Mouse (Mus musculus) cortical plate, adult 2 months (tissue): Measurements from ENCODE around the gene Unc93a. TPM values are rescaled to one million over a fixed set of nuclear protein-coding genes. Genes with fewer than 3 reads are reported as not detected.
"Not testable (repeated sequence)": the region's sequence is repeated elsewhere in the genome, so short reads cannot be mapped to it uniquely, and the experiment has no call there.

Experiments
- H3K27ac ChIP-seq: fragments of 200-500 bp; 2 replicates; pipeline ENCODE4 v1.5.1; 2012; ENCODE audit warnings: low read length, control low read depth, inconsistent platforms; ENCODE audit not compliant: insufficient read depth
- H3K4me1 ChIP-seq: fragments of 200-500 bp; 2 replicates; pipeline ENCODE4 v1.6.1; 2011; ENCODE audit warnings: low read length; ENCODE audit not compliant: control insufficient read depth, insufficient read depth
- H3K4me3 ChIP-seq: fragments of 200-500 bp; 2 replicates; pipeline ENCODE4 v1.5.1; 2011; ENCODE audit warnings: mild to moderate bottlenecking, low read length, control low read depth; ENCODE audit not compliant: insufficient read depth
- polyA plus RNA-seq: library from polyadenylated mRNA; depleted of rRNA; stranded (reverse); fragments of >200 nt; gene quantifications from 2 replicates; pipeline ENCODE4 v1.2.3, GENCODE M21; 2012; rRNA removed

Unc93a gene
- not detected in 2 replicates for polyA plus RNA-seq

DNA sequence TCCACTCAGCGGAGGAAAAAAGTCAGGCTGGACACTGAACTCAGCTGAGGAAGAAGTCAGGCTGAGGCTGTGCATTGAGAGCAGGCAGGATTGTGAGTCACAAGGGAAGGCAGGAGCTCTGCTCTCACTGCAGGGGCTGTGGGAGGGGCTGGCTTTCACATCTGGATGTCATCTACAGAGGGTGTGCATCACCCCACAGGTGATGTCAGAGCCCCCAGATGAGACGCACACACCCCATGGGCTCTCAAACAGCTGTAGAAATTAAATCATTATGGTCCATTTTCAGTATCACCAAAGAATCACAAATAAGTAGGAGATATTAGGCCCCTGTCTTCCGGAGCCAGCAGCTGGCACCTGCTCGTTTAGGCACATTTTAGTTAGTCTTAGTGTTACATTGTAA lies at the start of gene Unc93a:
TSS of gene Unc93a (minus strand) at position 101 of the 400 bp plus-strand sequence.
- not testable (repeated sequence) for H3K4me1 ChIP-seq, H3K27ac ChIP-seq, H3K4me3 ChIP-seq

GRCm38 (mm10) chr17:13180491-13180890 lies 48.9 kb upstream of the Unc93a start:
- H3K4me3 ChIP-seq, H3K4me1 ChIP-seq, H3K27ac ChIP-seq: not testable (repeated sequence)

DNA sequence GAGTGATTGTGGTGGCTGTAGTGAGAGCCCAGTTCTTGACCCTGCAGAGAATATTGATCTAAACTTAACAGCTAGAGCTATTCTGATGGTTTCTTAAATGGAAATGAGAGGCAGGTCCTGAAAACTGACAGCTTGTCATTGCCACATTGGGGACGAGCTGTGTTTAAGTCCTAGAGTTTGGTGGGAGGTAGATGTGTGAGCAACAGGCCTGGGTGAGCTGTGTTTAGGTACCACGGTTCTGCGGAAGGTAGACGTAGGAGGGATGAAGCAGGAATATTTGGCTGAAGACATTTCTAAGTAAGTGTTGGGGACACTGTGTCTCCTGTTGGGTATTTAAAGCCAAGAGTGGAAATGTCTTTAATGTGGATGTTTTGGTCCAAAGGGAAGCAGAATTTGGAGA lies 47.4 kb upstream of the Unc93a start:
- H3K4me3 ChIP-seq, H3K4me1 ChIP-seq, H3K27ac ChIP-seq: not testable (repeated sequence)

DNA sequence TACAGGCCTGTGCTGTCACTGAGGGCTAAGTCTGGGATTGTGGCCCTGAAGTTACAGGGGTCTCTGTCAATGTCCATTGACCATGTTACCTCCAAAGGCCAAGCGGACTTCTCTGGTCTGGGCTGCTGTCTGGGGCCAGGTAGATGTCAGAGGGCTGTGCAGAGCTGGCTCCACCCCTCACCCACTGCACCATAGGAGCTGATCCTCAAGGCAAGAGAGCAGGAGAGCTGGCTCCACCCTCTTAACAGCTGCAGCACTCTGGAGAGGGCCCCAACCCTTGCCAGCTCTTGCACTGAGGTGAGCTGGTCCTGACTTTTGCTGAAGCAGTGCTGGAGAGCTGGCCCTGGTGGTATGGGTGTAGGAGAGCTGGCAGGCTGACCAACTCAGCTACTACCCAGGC lies 46.2 kb upstream of the Unc93a start:
- H3K4me3 ChIP-seq, H3K27ac ChIP-seq, H3K4me1 ChIP-seq: not testable (repeated sequence)

DNA sequence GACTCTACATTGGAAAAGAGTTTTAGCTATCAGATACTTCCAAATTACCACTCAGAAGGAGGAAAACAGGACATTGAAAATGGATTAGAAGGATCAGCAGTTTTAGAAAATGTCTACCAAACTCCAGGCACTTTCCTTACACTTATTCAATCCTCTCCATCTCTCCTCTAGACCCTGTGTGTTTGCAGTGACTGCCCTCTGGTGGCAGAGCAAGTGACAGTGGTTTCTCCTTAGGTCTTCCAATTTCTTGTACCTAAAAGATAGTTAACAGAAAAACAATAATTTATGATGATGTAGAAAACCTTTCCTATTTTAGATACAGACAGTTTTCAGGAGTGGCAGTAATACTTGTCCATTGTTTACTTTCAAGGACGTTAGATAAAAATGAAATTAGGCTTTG lies 44.0 kb upstream of the Unc93a start:
- H3K27ac ChIP-seq, H3K4me1 ChIP-seq: not testable (repeated sequence)

DNA sequence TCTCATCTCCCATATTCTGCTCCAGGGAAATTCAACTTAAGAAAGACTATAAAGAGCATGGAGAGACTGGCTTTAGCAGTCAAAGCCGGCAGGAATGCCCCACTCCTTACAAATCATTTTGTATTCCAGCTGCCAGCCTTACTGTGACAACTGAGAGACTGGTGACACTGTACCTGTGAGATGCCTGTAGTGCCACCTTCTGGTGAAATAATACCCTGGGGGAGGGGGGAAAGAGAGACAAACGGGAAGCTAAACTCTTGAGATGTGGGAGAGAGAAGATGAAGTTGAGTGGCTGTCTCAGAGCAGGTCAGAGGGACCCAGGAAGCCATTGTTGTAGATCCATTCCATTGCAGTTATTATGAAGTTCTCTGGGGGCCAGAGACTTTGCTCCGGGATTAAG lies 42.4 kb upstream of the Unc93a start:
- not testable (repeated sequence) for H3K4me1 ChIP-seq, H3K27ac ChIP-seq, H3K4me3 ChIP-seq

More for the DNA sequence above, 44.0 kb upstream of the Unc93a start:
- not testable (repeated sequence) for H3K4me3 ChIP-seq

DNA sequence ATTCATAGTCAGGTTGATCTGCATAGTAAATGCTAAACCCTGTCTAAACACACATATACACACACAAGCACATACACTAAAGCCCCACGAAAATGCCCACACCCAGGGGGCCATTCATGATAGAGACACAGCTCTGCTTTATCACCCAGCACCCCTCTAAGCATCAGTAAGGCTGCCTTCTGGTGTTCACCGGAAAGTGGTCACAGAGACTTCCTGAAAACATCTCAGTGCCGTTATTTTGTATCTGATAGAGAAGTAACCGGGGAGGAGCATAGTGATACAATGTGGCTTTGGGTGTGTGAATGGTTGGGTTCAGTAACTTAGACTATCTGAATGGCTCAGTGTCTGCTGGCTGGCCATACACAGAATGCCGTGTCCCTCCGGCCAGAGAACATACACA lies 42.0 kb upstream of the Unc93a start:
- H3K4me3 ChIP-seq, H3K27ac ChIP-seq, H3K4me1 ChIP-seq: not testable (repeated sequence)

DNA sequence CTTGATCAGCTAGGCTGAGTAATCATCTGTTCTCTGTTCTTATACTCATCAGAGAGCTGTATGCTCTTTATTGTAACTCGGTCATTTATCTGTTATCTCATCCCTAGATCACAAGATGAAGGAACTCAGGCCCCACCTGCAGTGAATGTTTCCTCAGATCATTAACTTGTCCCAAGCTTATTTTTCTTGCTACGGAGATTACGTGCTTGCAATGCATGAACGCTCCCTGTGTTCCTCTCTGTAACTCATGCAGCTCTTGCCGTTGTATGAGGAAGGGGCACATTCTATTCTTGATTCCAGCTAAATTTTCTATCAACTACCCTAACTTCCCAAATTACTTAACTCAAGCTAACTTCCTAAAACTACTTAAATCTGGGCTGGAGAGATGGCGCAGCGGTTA lies 14.5 kb upstream of the Unc93a start:
- not testable (repeated sequence) for H3K27ac ChIP-seq, H3K4me1 ChIP-seq, H3K4me3 ChIP-seq

DNA sequence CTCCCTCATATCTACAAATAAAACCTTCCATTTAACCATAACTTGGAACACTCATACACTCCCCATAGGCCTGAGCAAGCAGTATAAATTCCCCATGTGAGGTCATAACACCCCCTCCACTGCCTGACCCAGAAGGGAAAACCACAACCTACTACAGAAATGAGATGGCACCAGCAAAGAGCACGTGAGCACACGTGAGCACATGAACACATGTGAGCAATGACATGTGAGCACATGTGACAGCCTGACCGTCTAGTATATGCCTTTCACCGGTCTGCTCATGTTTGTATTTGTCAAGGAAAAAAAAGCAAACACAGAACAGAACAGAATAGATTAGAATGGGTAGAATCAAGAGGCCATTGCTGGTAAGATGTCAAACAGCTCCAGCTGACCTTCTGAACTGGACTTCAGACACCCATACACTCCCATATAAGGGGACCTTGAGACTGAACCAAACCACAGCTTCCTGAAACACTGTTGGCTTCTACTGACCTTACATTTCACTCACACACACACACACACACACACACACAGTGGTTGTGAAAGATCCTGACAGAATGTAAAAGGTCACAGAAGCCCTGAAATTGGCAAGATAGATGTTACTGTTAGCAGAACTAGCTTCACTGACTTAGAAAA lies 13.1 kb upstream of the Unc93a start:
- H3K27ac ChIP-seq, H3K4me3 ChIP-seq, H3K4me1 ChIP-seq: not testable (repeated sequence)

DNA sequence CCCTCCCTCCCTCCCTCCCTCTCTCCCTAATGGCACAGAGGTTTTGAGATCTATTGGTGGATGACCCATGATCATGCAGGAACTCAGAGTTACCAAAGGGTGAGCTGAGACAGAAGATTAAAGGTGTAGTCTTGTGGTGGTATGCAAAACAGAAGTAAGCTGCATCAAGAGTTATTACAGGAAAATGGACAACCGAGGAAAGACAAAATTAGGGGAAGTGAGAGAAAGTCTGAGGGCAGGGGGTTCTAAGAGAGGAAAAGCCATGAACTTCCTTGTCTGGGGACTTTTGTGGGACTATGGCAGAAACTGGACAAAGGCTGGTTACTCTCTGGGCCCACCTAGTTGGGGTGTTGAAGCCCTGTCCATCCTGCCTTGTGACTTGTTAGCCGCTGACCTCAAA lies 11.1 kb upstream of the Unc93a start:
- not testable (repeated sequence) for H3K4me3 ChIP-seq, H3K27ac ChIP-seq, H3K4me1 ChIP-seq

DNA sequence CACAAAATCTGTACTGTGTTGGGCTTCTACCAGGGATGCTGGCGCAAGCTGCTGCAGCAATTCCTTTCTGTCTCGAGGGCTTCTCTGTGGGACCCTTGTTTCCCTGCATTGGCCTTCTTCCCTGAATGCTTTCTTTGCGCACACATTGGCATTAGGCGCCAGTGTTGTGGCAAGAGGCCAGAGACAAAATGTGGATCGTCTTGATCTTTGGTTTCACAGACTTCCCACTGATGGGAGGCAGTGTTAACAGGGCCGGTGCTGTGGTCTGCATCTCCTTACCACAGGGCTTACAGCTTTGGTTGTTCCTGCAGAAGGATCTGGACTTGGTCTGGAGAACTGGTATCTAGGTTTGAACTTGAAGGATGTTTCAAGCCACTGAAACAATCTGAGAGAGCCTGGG lies 3.7 kb upstream of the Unc93a start:
- not testable (repeated sequence) for H3K4me1 ChIP-seq, H3K27ac ChIP-seq, H3K4me3 ChIP-seq

DNA sequence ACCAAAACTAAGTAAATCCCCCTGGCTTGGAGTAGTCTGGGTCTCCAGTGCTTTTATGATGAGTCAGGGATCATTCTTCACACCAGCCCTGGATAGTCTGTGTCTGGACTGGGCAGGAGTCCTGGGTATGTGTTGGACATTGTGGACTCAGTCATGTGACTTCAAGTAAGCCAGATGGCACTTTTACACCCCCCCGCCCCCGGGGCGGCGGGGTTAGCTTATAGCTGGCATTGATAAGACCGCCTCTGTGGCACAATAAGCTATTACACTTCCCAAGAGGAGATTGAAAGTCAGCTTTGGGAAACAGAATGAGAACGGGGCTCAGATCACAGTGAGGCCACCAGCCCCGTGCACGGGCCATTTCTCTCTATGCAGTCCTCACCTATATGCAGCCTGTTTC lies 742 bp upstream of the Unc93a start:
- not testable (repeated sequence) for H3K27ac ChIP-seq, H3K4me1 ChIP-seq, H3K4me3 ChIP-seq

- not testable (repeated sequence) for H3K27ac ChIP-seq, H3K4me1 ChIP-seq
Observed at GRCm38 (mm10) chr17:13129737-13130465, 1.7 kb downstream of the Unc93a start.

GRCm38 (mm10) chr17:13129324-13129723 lies 2.3 kb downstream of the Unc93a start:
- not testable (repeated sequence) for H3K4me3 ChIP-seq, H3K27ac ChIP-seq, H3K4me1 ChIP-seq

More at GRCm38 (mm10) chr17:13129737-13130465, 1.7 kb downstream of the Unc93a start:
- not testable (repeated sequence) for H3K4me3 ChIP-seq

DNA sequence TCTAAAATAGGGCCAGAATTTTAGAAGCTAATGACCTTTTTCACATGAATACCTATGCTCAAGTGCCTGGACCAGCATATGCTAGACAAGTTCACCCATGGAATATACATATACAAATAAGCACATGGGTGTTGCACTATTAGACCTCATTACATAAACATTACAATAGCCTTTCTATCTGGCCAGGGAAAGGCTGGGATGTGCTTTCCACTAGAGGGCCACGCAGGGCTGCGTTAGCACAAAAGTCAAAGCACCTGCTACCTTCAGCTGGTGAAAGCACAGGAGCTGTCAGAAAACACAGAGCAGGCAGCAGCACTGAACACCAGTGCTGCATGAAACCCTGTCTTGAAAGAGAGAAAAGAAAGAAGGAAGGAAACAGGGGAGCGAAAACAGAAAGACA lies 7.4 kb downstream of the Unc93a start:
- not testable (repeated sequence) for H3K27ac ChIP-seq, H3K4me1 ChIP-seq, H3K4me3 ChIP-seq

DNA sequence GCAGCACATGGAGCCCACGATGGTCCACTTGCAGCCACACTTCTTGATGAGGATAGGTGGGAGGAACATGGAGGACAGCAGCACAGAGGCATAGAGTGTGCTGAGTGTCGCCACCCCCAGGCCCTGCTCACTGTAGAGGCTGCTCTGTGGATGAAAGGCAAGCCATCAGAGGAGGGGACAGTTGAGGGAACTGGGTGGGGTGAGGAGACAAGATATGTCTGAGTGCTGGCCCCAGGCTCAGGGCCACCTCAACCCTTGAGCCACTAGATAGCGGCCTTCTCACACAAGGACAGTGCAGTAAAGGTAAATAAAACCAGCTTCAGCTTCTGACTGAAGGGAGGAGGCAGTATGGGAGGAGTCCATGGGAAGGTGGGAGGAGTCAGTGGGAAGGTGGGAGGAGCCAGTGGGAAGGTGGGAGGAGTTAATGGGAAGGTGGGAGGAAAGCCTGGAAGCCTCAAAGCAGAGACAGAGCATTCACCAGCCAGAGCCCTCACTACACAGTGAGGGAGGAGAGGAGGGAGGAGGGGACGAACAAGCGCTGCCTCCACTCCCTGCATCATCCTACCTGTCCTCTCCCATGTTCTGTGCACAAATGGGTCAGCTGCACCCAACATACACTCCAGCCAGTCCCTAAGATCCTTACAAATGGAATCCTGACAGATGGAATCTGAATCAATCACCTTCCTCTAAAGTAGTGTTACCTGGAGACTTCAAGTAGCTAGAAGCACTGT lies 8.1 kb downstream of the Unc93a start:
- not testable (repeated sequence) for H3K4me3 ChIP-seq, H3K4me1 ChIP-seq, H3K27ac ChIP-seq
